Mouse (Mus musculus): Measurements from ENCODE around the gene Ticam1.

DNA sequence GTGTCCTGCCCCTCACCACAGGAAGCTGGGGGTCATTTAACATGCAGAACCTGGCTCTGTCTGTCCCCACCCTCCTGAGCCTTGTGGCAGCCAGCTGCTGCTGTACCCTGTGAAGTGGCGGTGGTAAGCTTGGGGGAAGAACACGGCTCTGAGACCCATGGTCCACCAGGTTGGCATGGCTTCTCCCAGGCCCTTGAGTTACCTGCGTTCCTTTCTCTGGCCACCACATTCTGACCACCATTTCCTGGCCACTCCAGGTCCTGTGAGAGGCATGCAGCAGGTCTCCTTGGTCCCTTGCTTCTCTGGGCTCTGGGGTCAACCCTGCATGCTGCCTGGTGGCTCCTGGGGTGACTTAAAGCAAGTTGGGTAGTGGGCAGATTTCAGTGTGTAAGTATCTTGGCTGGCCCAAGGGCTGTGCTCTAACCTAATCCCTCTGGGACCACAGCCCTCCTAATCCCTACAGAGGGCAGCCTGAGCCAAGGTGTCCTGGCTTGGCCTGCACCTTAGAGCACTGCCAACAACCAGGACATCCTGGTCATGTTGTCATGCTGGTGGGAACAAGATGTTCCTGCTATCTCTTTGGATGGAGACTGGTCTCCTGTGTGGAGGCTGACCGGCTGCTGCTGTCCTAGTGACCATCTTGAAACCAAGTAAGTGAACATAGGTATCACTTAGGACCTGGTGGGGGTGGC, 16.1 kb upstream of the Ticam1 start, which contains the start of gene Plin3:
- no peak for TF ChIP-seq CTCF (IDR thresholded peaks at IDR 0.05; ENCODE audit: borderline replicate concordance, insufficient read depth, low read depth, low read length)
- no peak for TF ChIP-seq POLR2A (IDR thresholded peaks at IDR 0.05; ENCODE audit: borderline replicate concordance, insufficient read depth, low read length)

All from cerebellum, adult 2 months (tissue).